Mouse (Mus musculus) heart, adult 8-10 months (tissue): ENCODE results near the gene Zfp511. TPM values are rescaled to one million over a fixed set of nuclear protein-coding genes. Genes with fewer than 3 reads are reported as not detected.

Experiments used
- DNase-seq: peaks from one replicate; pipeline ENCODE4 v3.0.0; 2022; ENCODE audit warnings: low spot score
- total RNA-seq, 4 experiments: library from RNA; stranded (reverse); gene quantifications; 2 replicates each; pipeline ENCODE4 v1.2.4; 2022

Gene Zfp511
- 10 to 100 TPM in 2 of 4 experiments, 1 to 10 TPM in 2; 7.7 to 11.8 (median 10.7) TPM for total RNA-seq

DNA sequence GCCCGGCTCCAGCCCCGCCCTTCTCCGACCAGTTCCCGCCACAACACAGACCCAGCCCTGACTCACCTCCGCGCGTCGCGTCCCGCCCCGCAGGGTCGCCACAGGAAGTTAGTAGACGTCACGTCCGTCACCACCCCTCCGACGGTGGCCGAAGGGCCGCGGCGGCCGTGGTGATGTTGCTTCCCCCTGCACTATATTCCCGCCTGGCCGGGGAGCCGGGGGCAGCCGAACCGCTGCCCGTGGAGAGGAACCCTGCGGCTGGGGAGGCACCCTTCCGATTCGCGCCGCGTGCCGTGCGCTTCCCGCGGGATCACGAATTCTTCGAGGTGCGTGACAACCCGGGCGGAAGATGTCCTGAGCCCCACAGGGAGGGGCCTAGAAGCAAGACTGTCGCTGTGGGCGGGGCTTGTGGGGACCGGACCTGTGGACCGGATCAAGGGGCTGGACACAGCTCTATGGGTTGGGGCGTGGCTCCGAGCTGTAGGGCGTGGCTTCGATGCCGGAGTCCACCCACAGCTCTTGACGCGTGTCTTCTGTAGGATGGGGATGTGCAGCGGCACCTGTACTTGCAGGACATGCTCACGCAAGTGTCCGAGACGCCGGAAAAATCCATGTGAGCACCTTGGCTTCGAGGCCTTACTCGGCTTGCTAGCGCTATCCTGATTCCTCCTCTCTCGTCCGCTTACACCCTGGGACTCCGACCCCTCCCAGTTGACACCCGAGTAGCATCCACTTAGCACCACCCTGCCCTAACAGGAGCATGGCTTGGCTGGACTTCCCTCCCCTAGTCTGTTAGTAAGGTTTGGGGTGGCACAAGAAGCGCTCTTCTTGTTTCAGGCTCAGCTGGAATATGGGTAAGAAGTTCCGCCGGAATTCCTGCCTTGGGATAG, at the start of gene Zfp511, which contains the start of gene Tubgcp2:
Gene Zfp511 (plus strand): TSS at position 111 of the 890 bp plus-strand sequence.
Gene Tubgcp2 (minus strand): TSS at position 389 of the 890 bp plus-strand sequence.
- DNase-seq, result peak; percentile 93

DNA sequence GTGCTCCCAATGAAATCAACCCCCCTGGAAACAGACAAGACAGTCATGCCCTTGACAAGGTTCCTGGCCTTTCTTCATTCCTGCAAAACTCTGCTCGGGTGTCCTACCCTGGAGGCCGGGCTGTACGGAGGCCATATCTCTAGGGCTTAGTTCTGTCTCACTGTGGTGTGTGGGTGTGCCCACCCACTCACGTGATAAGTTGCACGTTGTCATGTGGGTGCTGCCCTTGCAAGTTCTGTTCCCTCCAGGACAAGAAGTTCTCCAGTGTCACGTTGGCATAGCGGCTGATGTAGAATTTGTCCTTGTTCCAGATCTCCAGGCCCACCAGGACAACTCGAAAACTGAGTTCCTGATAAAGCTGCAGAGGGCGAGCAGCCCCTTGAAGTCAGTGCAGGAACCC, 47.9 kb upstream of the Zfp511 start:
- DNase-seq, result no peak

DNA sequence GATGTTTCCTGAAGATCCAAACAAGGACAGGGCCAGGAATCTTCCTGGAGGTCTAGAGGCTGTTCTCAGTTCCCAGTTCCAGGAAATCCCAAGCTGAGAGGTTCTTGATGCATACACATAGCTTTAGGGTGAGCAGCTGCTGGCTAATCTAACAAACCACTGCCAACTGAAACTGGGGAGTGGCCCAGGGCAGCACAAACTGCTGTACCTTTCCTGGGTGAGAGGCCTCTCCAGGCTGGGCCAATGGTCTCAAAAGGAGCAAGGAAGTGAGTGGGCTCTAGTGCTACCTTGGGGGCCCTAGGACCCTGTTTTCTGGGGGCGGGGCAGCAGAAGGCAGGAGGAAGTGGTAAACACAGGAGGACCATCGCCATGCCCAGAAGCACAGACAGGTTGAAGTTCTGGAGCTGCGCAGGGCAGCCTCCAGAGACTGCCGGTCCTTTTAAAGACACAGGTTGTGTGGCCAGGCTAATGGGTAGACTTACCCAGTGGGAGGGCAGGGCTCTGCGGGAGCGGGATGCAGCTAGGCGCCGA, 45.3 kb upstream of the Zfp511 start:
- DNase-seq, result no peak

DNA sequence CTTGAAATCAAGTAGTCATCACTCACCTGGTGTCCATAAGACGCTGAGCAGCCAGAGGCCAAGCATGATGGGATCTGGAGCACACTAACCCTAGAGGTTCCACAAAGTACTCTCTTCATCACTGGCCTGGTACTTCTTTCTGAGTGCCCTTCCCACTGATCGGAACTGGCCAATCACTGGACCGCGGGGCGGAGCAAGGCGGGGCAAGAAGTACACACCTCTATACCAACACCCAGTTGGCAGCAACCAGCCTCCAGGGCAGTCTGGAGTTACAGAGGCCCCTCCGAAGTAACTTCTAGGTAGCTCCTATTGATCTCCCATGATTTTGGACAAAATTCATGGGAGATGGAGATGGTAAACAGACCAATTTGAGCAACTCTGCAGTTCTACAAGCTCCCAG, 43.8 kb upstream of the Zfp511 start, which contains the start of gene Adam8:
Gene Adam8 (minus strand): TSS at position 157 of the 400 bp plus-strand sequence.
- no peak for DNase-seq

DNA sequence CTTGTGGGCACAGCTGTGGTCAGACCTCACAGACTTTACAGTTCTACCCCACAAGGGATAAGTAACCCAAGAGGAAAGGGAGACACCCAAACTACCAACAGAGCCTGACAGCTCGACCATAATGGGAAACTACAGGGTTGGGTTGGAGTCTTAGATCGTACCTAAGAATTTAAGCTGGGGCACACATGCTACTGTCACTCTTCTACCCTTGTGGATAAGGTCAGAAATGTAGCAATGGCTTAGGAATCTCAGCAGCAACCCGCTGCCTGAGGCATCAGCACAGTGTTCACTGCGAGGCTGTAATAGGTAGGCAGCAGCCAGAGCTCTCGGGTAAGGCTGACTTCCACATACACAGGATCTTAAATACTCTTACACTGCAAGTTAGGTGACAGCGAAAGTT, 42.7 kb upstream of the Zfp511 start:
- DNase-seq, result no peak

DNA sequence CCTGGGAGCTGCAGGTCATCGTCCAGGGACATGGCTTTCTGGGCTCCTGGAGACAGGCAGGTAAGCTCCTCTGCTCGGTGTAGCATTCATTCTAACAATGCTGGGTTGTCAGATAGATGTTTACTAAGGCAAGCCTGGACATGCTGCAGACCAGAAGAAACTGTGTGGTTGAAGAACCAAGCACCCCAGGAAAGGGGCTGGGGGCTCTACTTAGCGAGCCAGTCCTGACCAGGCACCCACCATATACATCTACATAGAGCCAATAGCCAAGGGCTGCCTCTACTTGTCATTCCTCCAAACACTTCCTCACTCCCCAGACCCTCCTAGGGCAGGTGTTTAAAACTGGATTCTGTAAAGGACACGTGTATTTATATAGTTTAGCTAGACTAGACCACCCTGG, 42.0 kb upstream of the Zfp511 start:
- no peak for DNase-seq

DNA sequence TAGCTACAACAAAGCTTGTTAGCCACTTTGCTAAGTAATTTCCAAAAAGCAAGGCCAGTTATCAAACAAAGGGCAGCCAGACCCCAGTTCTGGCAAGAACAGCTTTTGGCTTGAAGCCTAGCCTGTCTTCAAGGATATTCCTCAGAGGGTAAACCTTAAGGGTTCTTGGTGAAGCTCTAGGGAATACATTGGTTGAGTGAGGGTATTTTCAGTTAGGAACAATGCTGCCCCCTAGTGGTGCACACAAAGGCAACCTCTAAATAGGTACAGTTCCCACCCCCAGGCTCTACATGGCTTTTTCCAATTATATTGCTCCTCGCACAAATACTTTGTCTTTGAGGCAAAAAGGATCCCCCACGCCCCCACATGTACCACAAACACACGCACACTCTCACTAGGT, 41.5 kb upstream of the Zfp511 start:
- DNase-seq, result peak; percentile 42

DNA sequence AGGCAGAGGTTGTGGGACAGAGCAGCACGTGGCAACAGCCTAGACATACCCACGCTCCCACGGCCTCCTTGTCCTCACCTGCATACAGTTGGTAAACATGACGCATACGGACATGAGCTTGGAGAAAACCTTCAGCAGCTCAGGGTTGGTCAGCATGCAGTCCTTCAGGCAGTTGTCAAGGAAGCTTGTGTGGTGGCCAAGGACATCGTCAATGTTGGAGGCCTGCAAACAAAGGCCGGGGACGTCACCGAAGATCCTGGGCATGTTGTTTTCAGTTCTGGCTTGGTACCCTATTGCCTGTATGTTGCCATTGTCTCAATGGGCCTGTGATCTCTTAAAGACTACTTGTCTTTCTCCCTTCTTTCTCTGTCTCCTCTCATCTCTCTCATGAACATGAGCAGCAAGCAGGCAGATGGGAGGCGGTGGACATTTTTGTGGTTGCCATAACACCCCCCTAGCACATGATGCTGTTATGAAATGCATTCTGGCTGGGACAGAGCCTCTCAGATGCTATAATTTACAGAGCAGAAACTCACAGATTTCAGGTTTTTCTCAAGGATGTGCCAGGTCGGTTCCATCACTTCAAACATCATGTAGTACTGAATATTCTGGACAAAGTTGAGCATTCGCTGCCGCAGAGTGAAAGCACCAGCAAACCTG, 37.4 kb upstream of the Zfp511 start:
- DNase-seq, result no peak

DNA sequence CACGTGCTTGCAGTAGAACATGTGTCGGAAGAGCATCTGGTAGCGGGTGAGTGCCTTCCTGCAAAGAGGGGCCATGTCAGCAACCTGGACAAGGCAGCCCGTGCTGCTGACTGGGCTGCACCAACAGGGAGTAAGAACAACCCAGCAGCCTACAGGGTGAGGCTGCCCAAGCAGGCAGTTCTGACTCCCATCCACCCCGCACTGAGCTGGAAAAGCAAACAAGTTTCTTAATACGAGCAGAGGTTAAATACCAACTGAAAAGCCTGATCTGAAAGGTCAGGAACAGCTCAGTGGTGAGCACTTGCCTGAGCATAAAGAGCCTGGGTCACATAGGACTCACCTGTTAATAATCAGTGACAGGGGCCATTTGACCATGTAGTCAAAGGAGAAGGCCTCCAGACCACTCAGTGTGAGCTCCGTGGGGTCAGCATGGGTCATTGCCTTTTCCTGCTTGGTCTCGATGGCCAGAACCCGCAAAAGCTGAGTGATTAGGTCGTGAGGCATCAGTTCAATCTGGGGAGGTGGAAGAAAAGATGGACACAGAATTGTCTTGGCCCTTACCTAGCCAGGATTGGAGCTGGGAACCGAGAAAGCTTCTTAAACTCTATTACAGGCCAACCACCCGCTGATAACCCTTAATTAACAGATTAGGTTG, 35.0 kb upstream of the Zfp511 start:
- no peak for DNase-seq

DNA sequence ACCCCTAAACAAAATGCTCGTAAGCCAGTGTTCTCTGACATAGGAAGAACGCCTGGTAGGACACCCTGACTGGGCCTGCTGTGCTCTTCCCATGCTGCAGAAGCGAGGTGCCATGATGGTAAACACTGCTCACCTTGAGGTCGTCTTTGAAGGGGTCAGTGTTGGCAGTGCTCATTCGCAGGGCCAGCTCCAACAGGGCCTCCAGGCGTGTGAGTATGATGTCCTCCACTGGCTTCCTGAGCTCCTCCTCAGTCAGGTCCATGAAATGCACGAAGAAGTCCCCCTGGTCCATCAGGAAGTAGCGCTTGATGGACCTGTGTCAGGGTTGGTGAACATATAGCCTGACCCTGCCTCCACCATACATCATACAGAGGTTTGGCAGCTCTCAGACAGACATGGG, 31.5 kb upstream of the Zfp511 start:
- DNase-seq, result no peak

DNA sequence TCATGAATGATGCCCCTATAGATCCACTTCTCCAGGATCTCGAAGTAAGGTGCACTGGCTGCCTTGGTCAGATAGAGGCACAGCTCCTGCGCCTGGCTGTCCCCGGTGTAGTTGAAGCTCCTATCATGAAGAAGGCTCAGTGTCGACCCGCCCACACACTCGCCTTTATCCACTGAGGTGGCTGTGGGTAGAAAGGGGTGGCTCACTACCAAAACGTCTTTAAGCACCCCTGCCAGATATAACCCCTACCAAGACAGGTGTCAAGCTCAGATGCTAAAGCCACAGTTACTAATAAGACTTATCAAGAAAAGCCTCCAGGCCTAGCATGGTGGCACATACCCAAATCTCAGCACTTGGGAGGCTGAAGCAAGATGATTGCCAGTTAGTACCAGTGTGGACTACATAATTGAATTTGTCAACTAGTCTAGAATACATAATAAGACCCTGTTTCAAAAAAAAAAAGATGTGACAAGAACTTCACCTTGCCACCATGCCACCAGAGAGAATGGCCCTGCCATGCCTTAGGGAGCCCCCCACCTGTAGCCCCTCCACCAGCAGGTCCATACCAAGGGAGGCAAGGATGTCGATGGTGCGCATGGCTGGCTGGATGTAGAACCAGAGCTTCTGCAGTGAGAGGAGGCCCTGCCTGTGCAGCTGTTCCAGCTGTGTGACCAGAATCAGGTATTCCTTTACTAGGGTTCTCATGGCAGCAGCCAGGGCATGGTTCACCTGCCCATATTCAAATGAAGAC, 29.2 kb upstream of the Zfp511 start:
- DNase-seq, result no peak

DNA sequence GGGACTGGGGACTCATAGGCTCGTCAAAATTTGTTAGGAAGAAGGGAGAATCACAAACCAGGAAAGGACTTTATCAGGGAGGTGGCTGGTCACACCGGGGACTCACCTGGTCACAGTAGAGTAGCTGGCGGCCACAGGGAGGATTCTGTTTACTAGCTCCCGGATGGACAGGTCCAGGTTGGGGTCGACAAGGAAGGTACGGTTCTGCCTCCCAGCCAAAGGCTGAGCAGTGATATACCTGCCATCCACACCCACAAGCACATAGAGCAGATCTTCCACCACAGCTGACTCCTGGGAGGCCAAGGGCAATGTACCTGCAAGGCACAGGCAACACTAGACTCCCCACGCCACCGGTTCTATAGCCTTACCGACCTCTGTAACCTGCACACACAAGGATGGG, 28.4 kb upstream of the Zfp511 start:
- no peak for DNase-seq

DNA sequence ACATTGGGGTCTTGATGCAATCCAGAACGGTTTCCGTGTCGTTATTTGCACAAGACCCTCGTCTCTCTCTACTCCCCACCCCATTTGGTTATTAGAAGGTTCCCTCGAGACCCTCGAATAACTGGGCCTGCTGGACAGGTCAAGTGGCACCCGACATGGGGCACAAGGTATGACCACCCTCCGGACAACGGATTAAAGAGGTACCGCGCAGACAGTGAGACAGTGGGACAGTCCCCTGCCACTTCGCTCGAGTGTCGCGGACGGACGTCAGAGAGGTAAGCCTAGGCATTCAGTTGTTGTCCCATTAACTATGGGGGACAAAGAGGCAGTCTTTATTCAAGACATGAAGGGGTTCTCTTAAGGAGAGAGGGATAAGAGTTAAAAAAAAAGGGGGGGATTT, 24.9 kb upstream of the Zfp511 start:
- no peak for DNase-seq

DNA sequence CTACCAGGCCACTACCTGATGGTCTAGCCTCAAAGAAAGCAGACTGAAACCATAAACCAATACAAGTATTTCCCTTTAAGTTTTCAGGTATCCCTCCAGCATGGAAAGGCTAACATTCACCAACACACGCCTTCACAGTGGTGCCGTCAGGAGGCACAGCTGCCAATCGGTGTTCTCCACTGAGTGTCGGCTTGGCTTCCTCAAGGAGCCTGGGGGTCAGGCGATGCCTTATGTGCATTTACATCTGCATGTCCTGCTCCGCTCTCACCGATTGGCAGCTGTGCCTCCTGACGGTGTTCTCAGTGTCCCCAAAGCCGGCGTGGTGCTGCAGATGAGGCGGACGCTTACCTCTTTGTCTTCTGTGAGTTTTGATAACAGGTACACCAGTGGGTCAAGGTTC, 4.4 kb upstream of the Zfp511 start:
- DNase-seq, result no peak

DNA sequence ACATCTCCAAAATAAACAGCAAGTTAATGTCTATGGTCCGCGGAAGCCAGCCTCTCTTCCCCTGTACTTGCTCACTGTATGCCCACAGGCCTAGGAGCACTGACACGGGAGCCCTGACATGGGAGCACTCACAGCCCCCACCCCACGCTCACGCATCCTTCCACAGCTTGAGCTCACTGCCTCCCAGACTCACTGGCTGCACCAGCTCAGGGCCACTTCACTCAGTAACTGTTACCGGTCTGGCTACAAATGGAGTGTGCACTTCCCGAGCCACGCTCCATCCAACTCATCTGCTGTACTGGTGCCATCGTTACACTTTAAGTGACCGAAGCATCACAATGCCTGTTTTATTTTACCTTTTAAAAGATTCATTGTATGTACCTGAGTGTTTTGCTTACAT, 3.8 kb upstream of the Zfp511 start:
- DNase-seq, result no peak

DNA sequence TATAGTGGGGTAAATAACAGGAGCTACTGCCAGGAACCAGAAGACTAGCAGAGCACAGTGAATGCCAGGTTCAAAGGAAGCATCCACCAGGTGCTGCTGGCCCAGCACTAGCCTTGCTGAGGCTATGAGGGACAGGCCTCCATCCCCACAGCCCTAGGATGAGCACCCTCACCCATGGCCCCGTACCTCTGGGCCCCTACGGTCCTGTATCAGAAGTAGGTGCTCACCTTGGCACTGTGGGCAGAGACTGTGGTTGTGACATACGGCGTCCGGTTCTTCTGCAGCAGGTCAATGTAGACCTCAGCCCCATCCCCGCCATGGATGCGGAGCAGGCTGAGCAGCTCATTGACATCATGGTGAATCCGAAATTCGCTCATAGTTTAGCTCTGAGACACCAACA, 2.8 kb upstream of the Zfp511 start:
- DNase-seq, result no peak

DNA sequence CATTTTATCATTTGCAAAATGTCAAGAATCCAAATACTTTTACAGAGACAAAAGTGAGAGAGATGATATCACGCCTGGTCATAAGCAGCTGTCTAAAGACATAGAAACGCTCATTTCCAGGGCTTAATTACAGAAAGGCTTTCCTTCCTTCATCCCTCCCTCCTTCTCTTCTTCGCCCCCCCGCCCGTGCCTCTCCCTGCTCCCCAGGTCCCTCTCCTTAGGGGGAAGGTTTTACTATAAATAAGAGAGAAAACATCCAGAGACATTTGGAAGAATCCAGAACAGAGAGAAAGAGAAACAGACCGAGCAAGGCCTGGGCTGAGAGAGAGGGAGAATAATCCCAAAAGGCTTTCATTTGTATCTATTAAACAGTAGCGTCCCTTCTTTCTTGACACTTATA, 735 bp upstream of the Zfp511 start:
- DNase-seq, result no peak

DNA sequence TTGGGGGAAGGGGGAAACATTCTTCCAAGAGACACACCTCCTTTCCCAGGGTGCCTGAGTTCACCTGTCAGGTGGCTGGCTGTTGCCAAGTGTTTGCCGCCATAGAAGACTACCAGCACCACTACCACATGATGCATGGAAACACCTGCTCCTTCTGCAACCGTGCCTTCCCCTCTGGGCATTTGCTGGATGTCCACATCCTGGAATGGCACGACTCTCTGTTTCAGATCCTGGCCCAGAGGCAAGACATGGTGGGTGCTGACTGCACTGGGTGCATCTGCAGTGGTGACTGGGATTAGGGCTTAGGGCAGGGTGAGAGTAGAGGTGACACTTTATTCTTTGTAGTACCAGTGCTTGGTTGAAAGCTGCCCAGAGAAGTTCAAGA, 972 bp downstream of the Zfp511 start:
- DNase-seq, result no peak

DNA sequence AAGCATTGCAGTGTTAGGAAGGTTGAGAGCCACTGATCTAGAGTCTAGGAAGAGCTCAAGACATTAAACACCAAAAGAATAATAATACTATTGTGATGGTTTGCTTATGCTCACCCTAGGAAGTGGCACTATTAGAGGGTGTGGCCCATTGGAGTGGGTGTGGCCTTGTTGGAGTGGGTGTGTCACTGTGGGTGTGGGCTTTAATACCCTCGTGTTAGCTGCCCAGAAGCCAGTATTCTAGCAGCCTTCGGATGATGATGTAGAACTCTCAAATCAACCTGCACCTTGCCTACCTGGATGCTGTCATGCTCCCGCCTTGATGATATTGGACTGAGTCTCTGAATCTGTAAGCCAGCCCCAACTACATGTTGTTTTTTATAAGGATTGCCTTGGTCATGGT, 6.5 kb downstream of the Zfp511 start:
- no peak for DNase-seq

DNA sequence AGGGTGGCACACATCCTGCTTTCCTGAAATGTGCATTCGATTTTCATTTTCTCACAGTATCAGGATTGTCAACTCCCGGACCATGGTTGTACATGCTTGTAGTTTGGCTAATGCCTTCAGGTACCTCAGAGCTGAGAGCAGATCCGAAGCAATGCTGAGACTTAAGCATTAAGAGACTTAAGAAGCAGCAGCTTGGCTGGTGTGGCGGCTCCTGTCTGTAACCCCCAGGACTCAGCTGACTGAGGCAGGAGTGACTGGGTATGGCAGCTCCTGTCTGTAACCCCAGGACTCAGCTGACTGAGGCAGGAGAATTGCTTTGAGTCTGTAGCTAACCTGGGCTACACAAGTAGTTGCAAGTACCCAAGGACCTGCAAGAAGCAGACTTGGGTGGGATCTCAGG, 9.4 kb downstream of the Zfp511 start:
- DNase-seq, result no peak

DNA sequence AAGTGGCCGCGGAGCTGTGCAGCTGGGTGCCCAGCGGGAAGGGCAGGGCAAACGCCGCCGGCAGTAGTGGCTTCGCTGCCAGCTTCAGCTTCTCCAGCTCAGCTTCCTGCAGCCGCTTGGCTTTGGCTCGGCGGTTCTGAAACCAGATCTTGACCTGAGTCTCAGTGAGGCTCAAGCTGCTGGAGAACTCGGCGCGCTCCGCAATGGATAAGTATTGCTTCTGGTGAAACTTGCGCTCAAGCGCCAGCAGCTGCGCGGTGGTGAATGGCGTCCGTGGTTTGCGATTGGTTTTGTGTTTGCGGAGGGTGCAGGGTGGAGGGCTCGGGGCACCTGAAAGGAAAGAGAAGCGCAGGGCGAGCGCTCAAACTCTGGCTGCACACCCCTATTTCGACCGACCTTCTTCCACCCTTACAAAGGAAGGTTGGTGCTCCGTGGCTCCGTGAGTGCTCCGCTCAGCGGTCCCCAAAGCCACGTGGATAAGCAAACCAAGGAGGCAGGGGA, 11.7 kb downstream of the Zfp511 start:
- no peak for DNase-seq
